Mouse (Mus musculus) urinary bladder, postnatal 4 days (tissue): ENCODE results near the gene Tfap2b.

Source experiments
- DNase-seq, 2 experiments: peaks; one replicate each; pipeline ENCODE4 v3.0.0; 2021 to 2022; ENCODE audit warnings: low spot score in 2 of 2

The Tfap2b gene

DNA sequence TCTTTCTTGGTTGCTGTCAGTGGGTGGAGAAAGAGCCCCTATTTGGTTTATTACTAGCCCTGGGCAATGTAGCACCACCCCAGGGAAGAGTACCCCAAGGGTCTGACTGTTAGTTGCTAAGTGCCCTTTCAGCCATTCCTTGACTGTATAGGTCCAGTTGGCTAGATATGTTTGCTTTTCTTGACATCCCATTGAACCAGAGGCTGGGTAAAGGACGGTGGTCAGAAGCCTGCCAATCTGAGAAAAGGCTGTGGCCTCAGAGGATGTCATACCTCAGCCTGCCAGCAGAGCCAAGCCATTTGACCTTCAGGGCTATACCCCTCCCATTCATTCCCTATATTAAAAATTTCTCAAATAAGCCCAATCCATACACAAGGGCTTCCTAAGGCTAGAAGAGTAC is 24.0 kb downstream of the Tfap2b start:
- no peak for DNase-seq

DNA sequence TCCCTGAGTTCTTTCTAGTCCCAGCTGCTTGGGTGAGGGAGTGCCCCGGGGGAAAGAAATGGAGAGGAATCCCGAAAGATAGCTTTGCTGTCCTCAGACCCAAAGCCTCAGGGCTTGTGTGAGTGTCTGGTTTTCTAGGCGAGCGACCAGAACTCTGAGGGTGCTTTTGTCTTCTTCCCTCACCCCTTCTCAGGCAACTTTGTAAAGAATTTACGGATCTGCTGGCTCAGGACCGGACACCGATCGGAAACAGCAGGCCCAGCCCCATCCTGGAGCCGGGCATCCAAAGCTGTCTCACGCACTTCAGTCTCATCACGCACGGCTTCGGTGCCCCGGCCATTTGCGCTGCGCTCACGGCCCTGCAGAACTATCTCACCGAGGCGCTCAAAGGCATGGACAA is 25.1 kb downstream of the Tfap2b start:
- DNase-seq = no peak

- DNase-seq = no peak
These were observed 25.9 kb downstream of the Tfap2b start for GRCm38 (mm10) chr1:19234432-19235205.

- DNase-seq = no peak
These were observed 27.3 kb downstream of the Tfap2b start for GRCm38 (mm10) chr1:19236051-19236450.

GRCm38 (mm10) chr1:19236591-19236990 is 27.9 kb downstream of the Tfap2b start:
- DNase-seq = no peak

- DNase-seq = no peak
These were observed 28.3 kb downstream of the Tfap2b start for GRCm38 (mm10) chr1:19237061-19237460.

DNA sequence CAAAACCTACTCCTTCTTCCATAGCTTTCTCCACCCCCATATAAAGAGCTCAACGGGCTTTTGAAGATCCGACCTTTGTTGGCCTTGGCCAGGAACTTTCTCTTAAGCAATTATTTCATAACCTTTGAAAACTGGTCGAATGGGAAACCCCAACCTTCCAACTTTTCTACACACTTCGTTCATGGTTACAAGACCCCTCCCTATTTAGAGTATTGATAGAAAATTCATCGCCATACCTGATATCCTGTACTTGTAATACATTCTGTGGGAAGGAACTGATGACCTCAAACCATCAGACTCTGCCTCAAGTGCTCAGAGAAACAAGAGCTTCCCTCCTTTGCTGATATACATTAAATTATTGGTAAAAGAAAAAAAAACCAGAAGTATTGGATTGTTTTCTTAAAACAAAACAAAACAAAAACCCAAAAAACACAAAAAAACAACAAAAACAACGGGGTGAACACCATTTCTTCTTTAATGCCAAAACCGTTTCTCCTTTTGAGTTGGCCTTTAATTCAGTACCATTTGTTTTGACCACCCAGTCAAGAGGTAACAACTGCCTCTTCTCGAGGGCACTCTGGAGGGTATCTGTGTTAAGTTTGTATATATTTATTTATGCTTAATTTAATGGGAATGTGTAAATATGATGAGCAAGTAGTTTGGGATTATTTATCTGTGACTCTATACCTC is 29.2 kb downstream of the Tfap2b start:
- no peak for DNase-seq

GRCm38 (mm10) chr1:19240054-19240453 is 31.3 kb downstream of the Tfap2b start:
- DNase-seq = no peak

GRCm38 (mm10) chr1:19241316-19241715 is 32.6 kb downstream of the Tfap2b start:
- DNase-seq = no peak

DNA sequence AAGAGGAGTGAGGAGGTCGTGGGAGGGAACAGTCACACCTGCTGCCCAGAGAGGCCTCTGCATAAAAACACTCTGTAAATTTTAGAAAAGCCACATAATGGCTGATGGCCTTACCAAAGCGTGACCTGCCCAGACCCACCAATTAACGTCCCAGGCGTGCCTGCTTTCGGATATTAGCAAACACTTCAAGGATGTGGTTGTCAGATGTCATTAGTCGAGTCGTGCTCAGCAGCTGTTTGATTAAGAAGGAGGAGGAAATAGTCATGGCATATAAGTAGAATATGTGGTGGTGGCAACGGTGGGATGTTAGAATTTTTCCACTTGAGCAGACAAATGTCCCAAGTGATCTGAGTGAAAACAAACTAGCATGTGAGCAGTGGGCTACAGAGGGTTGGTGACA is 33.3 kb downstream of the Tfap2b start:
- DNase-seq = no peak

- DNase-seq = no peak
These were observed 36.3 kb downstream of the Tfap2b start for GRCm38 (mm10) chr1:19245032-19245431.

DNA sequence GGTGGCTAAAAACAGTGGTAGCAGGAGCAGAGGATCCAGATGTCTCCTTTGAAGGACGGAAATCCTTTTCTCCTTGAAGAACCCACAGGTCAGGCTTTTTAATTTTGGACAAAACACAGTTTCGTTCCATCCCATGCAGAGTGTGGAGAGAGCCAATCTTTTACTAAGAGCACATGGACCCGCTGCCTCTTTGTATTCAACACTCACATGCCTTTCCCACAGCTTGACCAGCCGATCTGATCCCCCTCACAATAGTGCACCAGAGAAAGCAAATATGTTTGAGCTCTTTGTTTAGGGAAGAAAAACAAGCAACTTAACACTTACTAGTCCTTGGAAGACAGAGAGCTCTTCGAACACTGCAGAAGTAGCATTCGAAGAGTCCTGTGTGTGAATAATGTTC is 42.6 kb downstream of the Tfap2b start:
- no peak for DNase-seq

DNA sequence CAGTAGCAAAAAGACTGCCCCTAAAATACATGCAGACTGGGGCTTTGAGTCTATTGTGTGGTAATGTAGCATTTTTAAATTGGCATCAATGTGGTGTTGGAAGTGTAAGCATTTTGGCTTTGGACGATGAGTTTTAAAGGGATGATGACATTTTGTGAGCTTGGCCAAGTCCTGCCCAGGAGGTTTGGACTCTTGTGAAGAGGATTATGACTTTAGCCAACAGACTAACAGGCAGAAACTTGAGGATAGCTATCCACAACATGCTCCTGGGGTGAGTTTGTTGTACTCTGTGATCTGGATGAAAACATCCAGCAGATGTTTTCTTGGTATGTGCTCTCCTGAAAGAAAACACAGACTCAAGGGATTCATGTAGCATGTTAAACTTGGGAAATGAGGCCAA is 60.9 kb downstream of the Tfap2b start:
- DNase-seq = no peak
